10 mouse cellular contexts compared by ENCODE assay signal in the genomic region with DNA sequence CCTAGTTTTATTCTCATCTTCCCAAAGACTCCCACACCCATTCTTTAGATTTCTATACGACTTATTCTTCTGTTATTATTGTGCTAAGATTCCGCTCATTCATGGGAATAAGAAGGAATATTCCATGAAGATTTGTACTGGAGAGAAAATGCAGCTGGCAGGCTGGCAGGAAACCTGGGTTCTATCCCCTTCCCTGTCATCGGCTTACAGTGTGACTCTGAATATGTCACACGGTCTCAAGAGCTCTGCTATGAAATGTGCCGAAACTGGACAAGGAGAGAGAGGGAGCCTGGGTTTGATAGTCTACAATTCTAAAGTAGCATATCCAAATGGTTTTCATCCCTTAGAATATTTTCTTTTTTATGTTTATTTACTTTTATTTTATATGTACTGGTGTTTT.
"Had no signal": no experiment of that assay in that cellular context is flagged by ENCODE, and none has a peak within 500 bp of the region (broad histone marks: within the 10 kb centered on the region; RNA-seq: fewer than 3 reads in every experiment).

No protein-coding gene starts in this region.

- H3K9ac ChIP-seq: limb, embryonic 15.5 days; liver, embryonic 13.5 days; liver, postnatal 0 days; midbrain, embryonic 13.5 days had no signal

- ATAC-seq: liver, postnatal 0 days; midbrain, embryonic 13.5 days had no signal

- H3K27me3 ChIP-seq: limb, embryonic 15.5 days; liver, embryonic 13.5 days; midbrain, embryonic 13.5 days had no signal

- H3K4me3 ChIP-seq: limb, embryonic 15.5 days; liver, embryonic 13.5 days; midbrain, embryonic 13.5 days; myocyte had no signal

- DNase-seq: kidney, postnatal 10 days; liver, embryonic 13.5 days; liver, postnatal 0 days; lung, postnatal 36 days; right cerebral cortex, adult 18-20 months; right cerebral cortex, postnatal 25 days; thymus, postnatal 36 days had no signal

- H3K36me3 ChIP-seq: limb, embryonic 15.5 days; liver, embryonic 13.5 days; midbrain, embryonic 13.5 days had no signal

- H3K27ac ChIP-seq: limb, embryonic 15.5 days; liver, embryonic 13.5 days; midbrain, embryonic 13.5 days had no signal

- H3K4me2 ChIP-seq: limb, embryonic 15.5 days; liver, embryonic 13.5 days; midbrain, embryonic 13.5 days had no signal

- H3K9me3 ChIP-seq: limb, embryonic 15.5 days; liver, embryonic 13.5 days; midbrain, embryonic 13.5 days had no signal

- H3K4me1 ChIP-seq: liver, embryonic 13.5 days had no signal
